Mouse (Mus musculus) telencephalon, adult 2 months (tissue): ENCODE results near the gene Homer3.

Experiments
- DNase-seq: peaks from one replicate; pipeline ENCODE4 v3.0.0-alpha.2; 2011; ENCODE audit warnings: low read depth, low spot score

Homer3 gene

GRCm38 (mm10) chr8:70284421-70284820, 1.8 kb downstream of the Homer3 start:
- no peak for DNase-seq

GRCm38 (mm10) chr8:70285304-70285703, 2.7 kb downstream of the Homer3 start:
- DNase-seq: no peak

GRCm38 (mm10) chr8:70286737-70287136, 4.1 kb downstream of the Homer3 start:
- no peak for DNase-seq

GRCm38 (mm10) chr8:70293988-70294405, 11.4 kb downstream of the Homer3 start:
- no peak for DNase-seq

- no peak for DNase-seq
These were observed 18.3 kb downstream of the Homer3 start for GRCm38 (mm10) chr8:70300881-70301280.

- peak; percentile 96 for DNase-seq
These were observed 19.8 kb downstream of the Homer3 start, which contains the start of the genes Ddx49 and Cope for GRCm38 (mm10) chr8:70302358-70302890. Gene Ddx49, minus strand, starts transcription at chr8:70302489. Gene Cope, plus strand, starts transcription at chr8:70302518.

- DNase-seq: no peak
These were observed 20.3 kb downstream of the Homer3 start for GRCm38 (mm10) chr8:70302901-70303300.

- DNase-seq: no peak
These were observed 26.7 kb downstream of the Homer3 start for GRCm38 (mm10) chr8:70309311-70309710.

GRCm38 (mm10) chr8:70313399-70313798, 30.8 kb downstream of the Homer3 start:
- no peak for DNase-seq

GRCm38 (mm10) chr8:70315624-70316510, 33.2 kb downstream of the Homer3 start, which contains the start of gene Cers1:
Gene Cers1, plus strand, starts transcription at chr8:70315775.
- DNase-seq: no peak

- DNase-seq: peak; percentile 93
These were observed 34.2 kb downstream of the Homer3 start for GRCm38 (mm10) chr8:70316511-70317504.

- no peak for DNase-seq
These were observed 35.2 kb downstream of the Homer3 start for GRCm38 (mm10) chr8:70317872-70318271.

GRCm38 (mm10) chr8:70323716-70324115, 41.1 kb downstream of the Homer3 start:
- no peak for DNase-seq

GRCm38 (mm10) chr8:70327512-70327911, 44.9 kb downstream of the Homer3 start:
- no peak for DNase-seq

GRCm38 (mm10) chr8:70329124-70329834, 46.7 kb downstream of the Homer3 start, which contains the start of gene Gdf1:
Gene Gdf1, plus strand, starts transcription at chr8:70329817.
- no peak for DNase-seq

GRCm38 (mm10) chr8:70329835-70330740, 47.5 kb downstream of the Homer3 start:
- DNase-seq: no peak

GRCm38 (mm10) chr8:70330741-70331364, 48.2 kb downstream of the Homer3 start:
- DNase-seq: no peak

- no peak for DNase-seq
These were observed 48.9 kb downstream of the Homer3 start for GRCm38 (mm10) chr8:70331526-70331925.
